8 mouse cellular contexts compared by ENCODE assay signal in genomic region chr1:95267950-95268724, GRCm38 (mm10). TPM values are rescaled to one million over a fixed set of nuclear protein-coding genes. Genes with fewer than 3 reads are reported as not detected.
A peak's percentile ranks its signal among the peaks of the same experiment; 100 is the strongest.
DNase-seq lines count a peak whose midpoint lies in the region; ATAC-seq lines count a peak whose summit lies in the region.

No protein-coding gene starts in this region.

- no peak overlapping the region for H3K27ac ChIP-seq in hindbrain, embryonic 16.5 days (ENCODE audit: low read depth, low read length)
- no peak overlapping the region for H3K27ac ChIP-seq in hindbrain, embryonic 10.5 days
- H3K27ac ChIP-seq in lung, embryonic 15.5 days, result no peak overlapping the region
- H3K27ac ChIP-seq in intestine, embryonic 16.5 days (ENCODE audit: low read length), result no peak overlapping the region
- H3K27ac ChIP-seq in kidney, embryonic 15.5 days, result no peak overlapping the region

- H3K27me3 ChIP-seq in hindbrain, embryonic 16.5 days (replicated peaks; ENCODE audit: control insufficient read depth, insufficient read depth, low read length), result no peaks in the 10 kb centered on the region
- H3K27me3 ChIP-seq in hindbrain, embryonic 10.5 days (ENCODE audit: insufficient read depth, poor library complexity, severe bottlenecking), result no peaks in the 10 kb centered on the region
- no peaks in the 10 kb centered on the region for H3K27me3 ChIP-seq in lung, embryonic 15.5 days
- no peaks in the 10 kb centered on the region for H3K27me3 ChIP-seq in intestine, embryonic 16.5 days (replicated peaks; ENCODE audit: control insufficient read depth, insufficient read depth, low read length)
- no peaks in the 10 kb centered on the region for H3K27me3 ChIP-seq in kidney, embryonic 15.5 days

- H3K36me3 ChIP-seq in hindbrain, embryonic 16.5 days (ENCODE audit: control insufficient read depth, insufficient read depth, low read length), result no peaks in the 10 kb centered on the region
- H3K36me3 ChIP-seq in hindbrain, embryonic 10.5 days, result no peaks in the 10 kb centered on the region
- no peaks in the 10 kb centered on the region for H3K36me3 ChIP-seq in lung, embryonic 15.5 days
- no peaks in the 10 kb centered on the region for H3K36me3 ChIP-seq in intestine, embryonic 16.5 days (ENCODE audit: control insufficient read depth, insufficient read depth, low read length)
- no peaks in the 10 kb centered on the region for H3K36me3 ChIP-seq in kidney, embryonic 15.5 days

- peak overlapping the region; percentile 15; the same call in 1 of the 2 replicates for H3K4me2 ChIP-seq in hindbrain, embryonic 16.5 days (ENCODE audit: low read length)
- H3K4me2 ChIP-seq in lung, embryonic 15.5 days, result peak overlapping the region; percentile 42
- no peak overlapping the region for H3K4me2 ChIP-seq in intestine, embryonic 16.5 days (ENCODE audit: low read depth, low read length)
- H3K4me2 ChIP-seq in kidney, embryonic 15.5 days, result no peak overlapping the region

- H3K4me1 ChIP-seq in hindbrain, embryonic 16.5 days (ENCODE audit: control insufficient read depth, insufficient read depth, low read depth, low read length), result no peaks in the 10 kb centered on the region
- H3K4me1 ChIP-seq in hindbrain, embryonic 10.5 days (replicated peaks), result no peaks in the 10 kb centered on the region
- peaks cover 4% of the 10 kb centered on the region; the same call in 1 of the 2 replicates for H3K4me1 ChIP-seq in lung, embryonic 15.5 days
- H3K4me1 ChIP-seq in intestine, embryonic 16.5 days (ENCODE audit: control insufficient read depth, insufficient read depth, low read length), result no peaks in the 10 kb centered on the region
- no peaks in the 10 kb centered on the region for H3K4me1 ChIP-seq in kidney, embryonic 15.5 days

- WGBS in hindbrain, embryonic 16.5 days, result 68% methylated on average over 13 of the region's 13 CpGs
- 69% methylated on average over 13 of the region's 13 CpGs for WGBS in hindbrain, embryonic 10.5 days
- 46% methylated on average over 13 of the region's 13 CpGs for WGBS in lung, embryonic 15.5 days
- 57% methylated on average over 13 of the region's 13 CpGs for WGBS in intestine, embryonic 16.5 days
- 68% methylated on average over 13 of the region's 13 CpGs for WGBS in kidney, embryonic 15.5 days

- ATAC-seq in hindbrain, embryonic 16.5 days, result peak; percentile 65
- ATAC-seq in lung, embryonic 15.5 days (ENCODE audit: borderline replicate concordance, extremely low read depth, low FRiP score, low TSS enrichment), result peak; percentile 83
- ATAC-seq in intestine, embryonic 16.5 days, result no peak
- ATAC-seq in kidney, embryonic 15.5 days (replicated peaks; ENCODE audit: low FRiP score), result no peak

- intact Hi-C loops in heart, postnatal 36 days (cut with DNase I), result no loop called here

- no peak overlapping the region for H3K9ac ChIP-seq in hindbrain, embryonic 16.5 days (ENCODE audit: low read depth, low read length)
- H3K9ac ChIP-seq in lung, embryonic 15.5 days, result no peak overlapping the region
- H3K9ac ChIP-seq in intestine, embryonic 16.5 days (ENCODE audit: low read depth, low read length), result no peak overlapping the region
- no peak overlapping the region for H3K9ac ChIP-seq in kidney, embryonic 15.5 days

- DNase-seq in hindbrain, embryonic 10.5 days (ENCODE audit: low spot score), result no peak
- peak; percentile 14 for DNase-seq in brain, embryonic 18.5 days (ENCODE audit: low read depth, low spot score)
- peak; percentile 2 to 5 for DNase-seq in heart, postnatal 36 days
- peak; percentile 17 for DNase-seq in right cerebral cortex, postnatal 25 days

- no peak overlapping the region for H3K4me3 ChIP-seq in hindbrain, embryonic 16.5 days (ENCODE audit: low read length)
- H3K4me3 ChIP-seq in hindbrain, embryonic 10.5 days, result no peak overlapping the region
- peak overlapping the region; percentile 14 for H3K4me3 ChIP-seq in lung, embryonic 15.5 days
- H3K4me3 ChIP-seq in intestine, embryonic 16.5 days (ENCODE audit: low read length), result no peak overlapping the region
- no peak overlapping the region for H3K4me3 ChIP-seq in kidney, embryonic 15.5 days (replicated peaks)

- no peaks in the 10 kb centered on the region for H3K9me3 ChIP-seq in hindbrain, embryonic 16.5 days (ENCODE audit: control insufficient read depth, low read length)
- no peaks in the 10 kb centered on the region for H3K9me3 ChIP-seq in hindbrain, embryonic 10.5 days
- H3K9me3 ChIP-seq in lung, embryonic 15.5 days, result no peaks in the 10 kb centered on the region
- H3K9me3 ChIP-seq in intestine, embryonic 16.5 days (ENCODE audit: control insufficient read depth, low read length), result no peaks in the 10 kb centered on the region
- no peaks in the 10 kb centered on the region for H3K9me3 ChIP-seq in kidney, embryonic 15.5 days (replicated peaks)

RNA-seq across cellular contexts. Expression of gene Fam174a, which starts 45.3 kb away (rescaled TPM):
- polyA plus RNA-seq in hindbrain, embryonic 16.5 days (2015; fragmentation: Nextera tagmentation; extraction: Ambion mirVana), result 28.4 and 32.4 TPM in 2 replicates
- polyA plus RNA-seq in hindbrain, embryonic 10.5 days (2016; fragmentation: Nextera tagmentation; extraction: Ambion mirVana), result 19.4 and 23.8 TPM in 2 replicates
- 10 to 100 TPM; 27.2 to 27.6 TPM for total RNA-seq in heart, postnatal 36 days (2021)
- polyA plus RNA-seq in lung, embryonic 15.5 days (2015; fragmentation: Nextera tagmentation; extraction: Ambion mirVana), result 33.3 and 33.7 TPM in 2 replicates
- 16.8 and 16.9 TPM in 2 replicates for polyA plus RNA-seq in intestine, embryonic 16.5 days (2015; fragmentation: Nextera tagmentation; extraction: Ambion mirVana)
- 25.2 and 26.4 TPM in 2 replicates for polyA plus RNA-seq in kidney, embryonic 15.5 days (2015; fragmentation: Nextera tagmentation; extraction: Ambion mirVana)

Comparison
In these comparisons a context has a peak if more than half of its experiments do, and no peak if none do; other contexts are left out.
1. ATAC-seq: peak in hindbrain, embryonic 16.5 days (single experiment) and lung, embryonic 15.5 days (single experiment); none in intestine, embryonic 16.5 days (single experiment) and kidney, embryonic 15.5 days (single experiment).
2. H3K4me2 ChIP-seq: peak in hindbrain, embryonic 16.5 days (single experiment) and lung, embryonic 15.5 days (single experiment); none in intestine, embryonic 16.5 days (single experiment) and kidney, embryonic 15.5 days (single experiment).